Mouse (Mus musculus) kidney, embryonic 16.5 days (tissue): ENCODE measurements around the gene Pawr. TPM values are rescaled to one million over a fixed set of nuclear protein-coding genes. Genes with fewer than 3 reads are reported as not detected.
"Not testable (repeated sequence)": the region's sequence is repeated elsewhere in the genome, so short reads cannot be mapped to it uniquely, and the experiment has no call there.

Source experiments
- ATAC-seq: fragments of 200-750 bp; cut with Nextera tagmentation; 2 replicates; pipeline ENCODE4 v1.8.0; 2017; ENCODE audit warnings: moderate TSS enrichment; ENCODE audit not compliant: low FRiP score, low TSS enrichment
- H3K27ac ChIP-seq: fragments of 300-500 bp; sonication (generic); 2 replicates; pipeline ENCODE4 v1.5.1; 2014; ENCODE audit warnings: low read length
- H3K27me3 ChIP-seq: fragments of 300-500 bp; sonication (generic); 2 replicates; pipeline ENCODE4 v1.6.1; 2014; ENCODE audit warnings: low read length, control low read depth, mixed read lengths; ENCODE audit not compliant: insufficient read depth
- H3K36me3 ChIP-seq: fragments of 300-500 bp; sonication (generic); 2 replicates; pipeline ENCODE4 v1.6.1; 2014; ENCODE audit warnings: low read length, control low read depth, mixed read lengths; ENCODE audit not compliant: insufficient read depth
- H3K4me1 ChIP-seq: fragments of 300-500 bp; sonication (generic); 2 replicates; pipeline ENCODE4 v1.6.1; 2014; ENCODE audit warnings: low read length, control low read depth, mixed read lengths; ENCODE audit not compliant: insufficient read depth
- H3K4me2 ChIP-seq: fragments of 300-500 bp; sonication (generic); replicated peaks from 2 replicates; pipeline ENCODE4 v1.6.1; 2014; ENCODE audit warnings: low read depth, low read length
- H3K4me3 ChIP-seq: fragments of 300-500 bp; sonication (generic); 2 replicates; pipeline ENCODE4 v1.5.1; 2014; ENCODE audit warnings: mild to moderate bottlenecking, low read length
- H3K9ac ChIP-seq: fragments of 300-500 bp; sonication (generic); replicated peaks from 2 replicates; pipeline ENCODE4 v1.6.1; 2014; ENCODE audit warnings: low read length
- H3K9me3 ChIP-seq: fragments of 300-500 bp; sonication (generic); 2 replicates; pipeline ENCODE4 v1.6.1; 2016; ENCODE audit warnings: low read length, control low read depth
- WGBS: fragments of 180-500 bp; shearing (Covaris S2); extraction: QIAGEN DNeasy Blood & Tissue Kit; methylation state at CpG from one replicate; pipeline ENCODE4 v1.1.7; 2014; 5-methylcytosine and 5-hydroxymethylcytosine counted together
- polyA plus RNA-seq: library from polyadenylated mRNA; unstranded; fragments of >200 nt; fragmentation: Nextera tagmentation; extraction: Ambion mirVana; gene quantifications from 2 replicates; pipeline ENCODE4 v1.2.1, GENCODE M21; 2015

Gene Pawr
- polyA plus RNA-seq, 1 experiment from 2014 or later: 13.4 TPM

- ATAC-seq: peak; percentile 44; the same call in 1 of the 2 replicates
These were observed 102.1 kb downstream of the Pawr start for GRCm38 (mm10) chr10:108433976-108434375.

GRCm38 (mm10) chr10:108435616-108436015 lies 103.7 kb downstream of the Pawr start:
- H3K4me3 ChIP-seq: no peak overlapping the region
- 0 out of 2 replicates have a peak, but pooled peaks have one; percentile 30 for ATAC-seq
- 20% methylated on average over 5 of the region's 5 CpGs for WGBS
- H3K36me3 ChIP-seq: no peaks in the 10 kb centered on the region
- H3K4me2 ChIP-seq: no peak overlapping the region
- H3K9ac ChIP-seq: no peak overlapping the region
- no peaks in the 10 kb centered on the region for H3K27me3 ChIP-seq
- H3K9me3 ChIP-seq: no peaks in the 10 kb centered on the region
- H3K27ac ChIP-seq: no peak overlapping the region
- peaks cover 41% of the 10 kb centered on the region for H3K4me1 ChIP-seq

More at GRCm38 (mm10) chr10:108433976-108434375, 102.1 kb downstream of the Pawr start:
- Histone ChIP-seq H3K9ac (peak overlapping the region; percentile 49), H3K36me3 (no peaks in the 10 kb centered on the region), H3K9me3 (no peaks in the 10 kb centered on the region), H3K4me2 (peak overlapping the region; percentile 39), H3K27me3 (no peaks in the 10 kb centered on the region), H3K4me3 (no peak overlapping the region), H3K4me1 (peaks cover 41% of the 10 kb centered on the region), H3K27ac (peak overlapping the region; percentile 55; the same call in 1 of the 2 replicates)
- whole genome bisulfite sequencing: 6% methylated on average over 15 of the region's 15 CpGs

GRCm38 (mm10) chr10:108436365-108436764 lies 104.4 kb downstream of the Pawr start:
- Histone ChIP-seq H3K27me3 (no peaks in the 10 kb centered on the region), H3K9me3 (no peaks in the 10 kb centered on the region), H3K4me1 (peaks cover 41% of the 10 kb centered on the region), H3K4me3 (no peak overlapping the region), H3K9ac (no peak overlapping the region), H3K36me3 (no peaks in the 10 kb centered on the region), H3K4me2 (peak overlapping the region; percentile 26; the same call in 1 of the 2 replicates), H3K27ac (peak overlapping the region; percentile 66)
- peak; percentile 80 for ATAC-seq
- 25% methylated on average over 8 of the region's 8 CpGs for WGBS

GRCm38 (mm10) chr10:108440251-108440650 lies 108.3 kb downstream of the Pawr start:
- not testable (repeated sequence) for H3K27ac ChIP-seq, H3K9me3 ChIP-seq, H3K36me3 ChIP-seq, H3K4me2 ChIP-seq, H3K4me3 ChIP-seq, H3K9ac ChIP-seq, H3K27me3 ChIP-seq, ATAC-seq
- WGBS: 85% methylated on average over 5 of the region's 5 CpGs
- peaks cover 37% of the 10 kb centered on the region for H3K4me1 ChIP-seq

- Histone ChIP-seq H3K9me3 (no peaks in the 10 kb centered on the region), H3K4me3 (0 out of 2 replicates have a peak overlapping the region, but pooled peaks have one; percentile 2), H3K9ac (no peak overlapping the region), H3K4me2 (peak overlapping the region; percentile 17; the same call in 1 of the 2 replicates), H3K27ac (peak overlapping the region; percentile 86), H3K4me1 (peaks cover 30% of the 10 kb centered on the region), H3K36me3 (no peaks in the 10 kb centered on the region), H3K27me3 (no peaks in the 10 kb centered on the region)
- 55% methylated on average over 19 of the region's 19 CpGs for WGBS
- no peak for ATAC-seq
These were observed 112.3 kb downstream of the Pawr start for GRCm38 (mm10) chr10:108443931-108444876.

- H3K27me3 ChIP-seq: no peaks in the 10 kb centered on the region
- H3K4me2 ChIP-seq: peak overlapping the region; percentile 66
- H3K4me3 ChIP-seq: no peak overlapping the region
- H3K9ac ChIP-seq: no peak overlapping the region
- H3K36me3 ChIP-seq: no peaks in the 10 kb centered on the region
- no peaks in the 10 kb centered on the region for H3K9me3 ChIP-seq
- no peak for ATAC-seq
- H3K27ac ChIP-seq: peak overlapping the region; percentile 86
- WGBS: 57% methylated on average over 4 of the region's 4 CpGs
- H3K4me1 ChIP-seq: peaks cover 30% of the 10 kb centered on the region
These were observed 113.2 kb downstream of the Pawr start for GRCm38 (mm10) chr10:108445123-108445522.

- H3K27me3 ChIP-seq: no peaks in the 10 kb centered on the region
- WGBS: 44% methylated on average over 10 of the region's 10 CpGs
- peaks cover 30% of the 10 kb centered on the region for H3K4me1 ChIP-seq
- H3K4me2 ChIP-seq: peak overlapping the region; percentile 66
- peak; percentile 28; the same call in 1 of the 2 replicates for ATAC-seq
- peak overlapping the region; percentile 86 for H3K27ac ChIP-seq
- no peaks in the 10 kb centered on the region for H3K9me3 ChIP-seq
- no peaks in the 10 kb centered on the region for H3K36me3 ChIP-seq
- peak overlapping the region; percentile 47 for H3K4me3 ChIP-seq
- H3K9ac ChIP-seq: peak overlapping the region; percentile 69; the same call in 1 of the 2 replicates
These were observed 113.7 kb downstream of the Pawr start for GRCm38 (mm10) chr10:108445606-108446005.

- no peaks in the 10 kb centered on the region for H3K9me3 ChIP-seq
- no peaks in the 10 kb centered on the region for H3K36me3 ChIP-seq
- peak overlapping the region; percentile 66 for H3K4me2 ChIP-seq
- H3K9ac ChIP-seq: peak overlapping the region; percentile 69
- WGBS: 4% methylated on average over 24 of the region's 24 CpGs
- H3K4me1 ChIP-seq: peaks cover 30% of the 10 kb centered on the region
- ATAC-seq: peak; percentile 80
- peak overlapping the region; percentile 47 for H3K4me3 ChIP-seq
- no peaks in the 10 kb centered on the region for H3K27me3 ChIP-seq
- peak overlapping the region; percentile 86 for H3K27ac ChIP-seq
These were observed 114.4 kb downstream of the Pawr start for GRCm38 (mm10) chr10:108446041-108446931.

GRCm38 (mm10) chr10:108447211-108447610 lies 115.3 kb downstream of the Pawr start:
- H3K27ac ChIP-seq: no peak overlapping the region
- H3K27me3 ChIP-seq: no peaks in the 10 kb centered on the region
- 75% methylated on average over 10 of the region's 10 CpGs for WGBS
- H3K9ac ChIP-seq: no peak overlapping the region
- H3K4me1 ChIP-seq: peaks cover 30% of the 10 kb centered on the region
- no peaks in the 10 kb centered on the region for H3K9me3 ChIP-seq
- H3K4me3 ChIP-seq: no peak overlapping the region
- no peak overlapping the region for H3K4me2 ChIP-seq
- H3K36me3 ChIP-seq: no peaks in the 10 kb centered on the region
- ATAC-seq: no peak
